Mouse (Mus musculus) granulocyte monocyte progenitor cell, adult 5-6 weeks (primary cell): Measurements from ENCODE around the gene Park7. TPM values are rescaled to one million over a fixed set of nuclear protein-coding genes. Genes with fewer than 3 reads are reported as not detected.

Experiments used
- ATAC-seq: replicated peaks from 2 replicates; pipeline ENCODE4 v1.8.0; 2016; ENCODE audit warnings: mild to moderate bottlenecking, moderate TSS enrichment, inconsistent platforms; ENCODE audit not compliant: poor library complexity, severe bottlenecking
- total RNA-seq, 2 experiments: library from RNA; stranded (forward) in 1 of 2; stranded (reverse) in 1 of 2; fragments of 200-712, 200-1000 nt in 1 of 2; fragments of >200 nt in 1 of 2; fragmentation: Nextera tagmentation in 1 of 2; gene quantifications; 2 replicates each; pipeline ENCODE4 v1.2.3; 2014 to 2017

The Park7 gene
- total RNA-seq, 2 experiments from 2014 or later: 284 to 435 TPM

GRCm38 (mm10) chr4:150853680-150854461, 60.4 kb downstream of the Park7 start, which contains the start of gene Errfi1:
Gene Errfi1 (plus strand): TSS chr4:150853919.
- ATAC-seq: no peak

GRCm38 (mm10) chr4:150852479-150852878, 61.8 kb downstream of the Park7 start:
- ATAC-seq: no peak

DNA sequence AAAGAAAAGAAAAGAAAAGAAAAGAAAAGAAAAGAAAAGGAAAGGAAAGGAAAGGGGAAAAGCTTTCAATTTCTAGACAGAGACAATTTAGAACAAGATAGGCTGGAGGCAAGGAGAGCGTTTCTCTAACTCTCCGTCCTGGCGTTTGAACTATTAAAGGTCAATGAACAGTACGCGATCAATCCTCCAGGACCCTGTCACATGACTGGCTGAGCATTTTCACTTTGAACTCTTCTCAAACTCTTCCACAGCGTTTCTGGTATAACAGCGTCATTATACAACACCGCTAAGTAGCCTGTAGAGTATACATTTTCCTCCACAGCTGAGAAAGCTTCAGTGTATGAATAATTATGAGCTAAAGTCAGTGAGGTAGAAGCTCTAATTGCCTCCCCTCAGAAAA, 62.2 kb downstream of the Park7 start:
- no peak for ATAC-seq

DNA sequence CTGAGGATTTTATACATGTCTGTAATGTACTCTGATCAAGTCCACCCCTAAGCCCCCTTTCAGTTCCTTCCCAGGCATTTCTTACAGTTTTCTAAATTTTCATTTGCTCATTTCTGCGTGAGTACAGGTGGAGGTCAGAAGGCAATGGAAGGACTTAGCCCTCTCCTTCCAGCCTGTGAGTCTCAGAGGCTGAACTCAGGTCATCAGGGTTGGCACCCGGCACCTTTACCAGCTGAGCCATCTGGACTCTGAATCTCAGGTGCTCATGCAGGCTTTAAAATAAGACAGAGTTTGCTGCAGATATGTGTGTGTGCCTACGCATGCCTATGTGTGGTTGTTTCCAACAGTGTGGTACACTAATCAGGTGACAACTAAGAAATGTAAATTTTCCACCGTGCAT, 63.3 kb downstream of the Park7 start:
- no peak for ATAC-seq

GRCm38 (mm10) chr4:150849964-150850363, 64.3 kb downstream of the Park7 start:
- ATAC-seq: no peak

Other genes starting within 250 kb of the Park7 start
- gene Errfi1, start 60.5 kb downstream of the Park7 start, total RNA-seq (2014; fragmentation: Nextera tagmentation): 0.84 TPM in 1 of 2 replicates, not detected in the other
- gene Errfi1, start 60.5 kb downstream of the Park7 start, total RNA-seq (2017): 0.52 and 1.2 TPM in 2 replicates
- gene Tnfrsf9, start 125 bp upstream of the Park7 start, total RNA-seq (2014; fragmentation: Nextera tagmentation): not detected in 2 replicates
- not detected in 2 replicates for gene Tnfrsf9, start 125 bp upstream of the Park7 start, total RNA-seq (2017)
- not detected in 2 replicates for gene Uts2, start 82.7 kb upstream of the Park7 start, total RNA-seq (2014; fragmentation: Nextera tagmentation)
- not detected in 2 replicates for gene Uts2, start 82.7 kb upstream of the Park7 start, total RNA-seq (2017)
- gene Per3, start 130.2 kb upstream of the Park7 start, total RNA-seq (2014; fragmentation: Nextera tagmentation): 11.2 and 21.2 TPM in 2 replicates
- 10.4 and 12.1 TPM in 2 replicates for gene Per3, start 130.2 kb upstream of the Park7 start, total RNA-seq (2017)
- 75.4 and 79.8 TPM in 2 replicates for gene Vamp3, start 143.5 kb upstream of the Park7 start, total RNA-seq (2014; fragmentation: Nextera tagmentation)
- gene Vamp3, start 143.5 kb upstream of the Park7 start, total RNA-seq (2017): 66.9 and 76.8 TPM in 2 replicates
- not detected in 2 replicates for gene Gm13090, start 175.1 kb upstream of the Park7 start, total RNA-seq (2014; fragmentation: Nextera tagmentation)
- gene Gm13090, start 175.1 kb upstream of the Park7 start, total RNA-seq (2017): not detected in 2 replicates